Mouse (Mus musculus): ENCODE results near the gene Zfp341. TPM values are rescaled to one million over a fixed set of nuclear protein-coding genes. Genes with fewer than 3 reads are reported as not detected.

The Zfp341 gene
- polyA plus RNA-seq, 1 experiment from 2014 or later = 0.69 TPM

GRCm38 (mm10) chr2:154670106-154670505, 57.0 kb downstream of the Zfp341 start:
- no peak for ATAC-seq
- Histone ChIP-seq H3K27me3 (replicated peaks) (no peaks in the 10 kb centered on the region), H3K27ac (no peak overlapping the region), H3K9ac (no peak overlapping the region), H3K4me2 (replicated peaks) (no peak overlapping the region), H3K4me1 (replicated peaks) (peaks cover 5% of the 10 kb centered on the region), H3K36me3 (no peaks in the 10 kb centered on the region), H3K4me3 (replicated peaks) (no peak overlapping the region), H3K9me3 (no peaks in the 10 kb centered on the region)
- 76% methylated on average over 4 of the region's 4 CpGs for WGBS

GRCm38 (mm10) chr2:154670741-154671140, 57.6 kb downstream of the Zfp341 start:
- Histone ChIP-seq H3K4me3 (replicated peaks) (no peak overlapping the region), H3K9ac (no peak overlapping the region), H3K4me1 (replicated peaks) (peaks cover 5% of the 10 kb centered on the region), H3K9me3 (no peaks in the 10 kb centered on the region), H3K27ac (no peak overlapping the region), H3K36me3 (no peaks in the 10 kb centered on the region), H3K4me2 (replicated peaks) (no peak overlapping the region), H3K27me3 (replicated peaks) (no peaks in the 10 kb centered on the region)
- WGBS = 91% methylated on average over 4 of the region's 4 CpGs
- ATAC-seq = no peak

DNA sequence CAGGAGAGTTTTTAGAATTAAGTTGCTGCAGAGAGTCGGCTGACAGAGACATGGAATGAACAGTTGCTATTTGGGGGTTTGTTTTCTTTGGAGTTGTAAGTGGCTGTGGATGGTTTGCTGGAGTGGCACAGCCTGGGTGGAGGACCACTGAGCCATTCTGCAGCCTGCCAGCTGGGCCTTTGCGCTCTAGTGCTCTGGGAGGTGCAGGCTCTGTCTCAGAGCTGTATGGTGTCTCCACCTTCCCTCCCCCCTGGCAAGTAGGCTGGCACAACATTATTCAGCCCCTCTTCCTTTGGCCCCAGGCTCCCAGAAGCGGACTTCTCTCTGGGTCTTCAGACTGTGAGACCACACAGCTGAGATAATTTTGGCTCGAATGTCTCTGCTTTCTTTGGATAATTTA, 60.9 kb downstream of the Zfp341 start:
- WGBS = 82% methylated on average over 4 of the region's 4 CpGs
- no peak overlapping the region for H3K4me3 ChIP-seq (replicated peaks)
- no peaks in the 10 kb centered on the region for H3K36me3 ChIP-seq
- H3K9me3 ChIP-seq = no peaks in the 10 kb centered on the region
- peaks cover 23% of the 10 kb centered on the region for H3K4me1 ChIP-seq (replicated peaks)
- H3K27ac ChIP-seq = no peak overlapping the region
- no peaks in the 10 kb centered on the region for H3K27me3 ChIP-seq (replicated peaks)
- no peak for ATAC-seq
- no peak overlapping the region for H3K4me2 ChIP-seq (replicated peaks)
- H3K9ac ChIP-seq = no peak overlapping the region

DNA sequence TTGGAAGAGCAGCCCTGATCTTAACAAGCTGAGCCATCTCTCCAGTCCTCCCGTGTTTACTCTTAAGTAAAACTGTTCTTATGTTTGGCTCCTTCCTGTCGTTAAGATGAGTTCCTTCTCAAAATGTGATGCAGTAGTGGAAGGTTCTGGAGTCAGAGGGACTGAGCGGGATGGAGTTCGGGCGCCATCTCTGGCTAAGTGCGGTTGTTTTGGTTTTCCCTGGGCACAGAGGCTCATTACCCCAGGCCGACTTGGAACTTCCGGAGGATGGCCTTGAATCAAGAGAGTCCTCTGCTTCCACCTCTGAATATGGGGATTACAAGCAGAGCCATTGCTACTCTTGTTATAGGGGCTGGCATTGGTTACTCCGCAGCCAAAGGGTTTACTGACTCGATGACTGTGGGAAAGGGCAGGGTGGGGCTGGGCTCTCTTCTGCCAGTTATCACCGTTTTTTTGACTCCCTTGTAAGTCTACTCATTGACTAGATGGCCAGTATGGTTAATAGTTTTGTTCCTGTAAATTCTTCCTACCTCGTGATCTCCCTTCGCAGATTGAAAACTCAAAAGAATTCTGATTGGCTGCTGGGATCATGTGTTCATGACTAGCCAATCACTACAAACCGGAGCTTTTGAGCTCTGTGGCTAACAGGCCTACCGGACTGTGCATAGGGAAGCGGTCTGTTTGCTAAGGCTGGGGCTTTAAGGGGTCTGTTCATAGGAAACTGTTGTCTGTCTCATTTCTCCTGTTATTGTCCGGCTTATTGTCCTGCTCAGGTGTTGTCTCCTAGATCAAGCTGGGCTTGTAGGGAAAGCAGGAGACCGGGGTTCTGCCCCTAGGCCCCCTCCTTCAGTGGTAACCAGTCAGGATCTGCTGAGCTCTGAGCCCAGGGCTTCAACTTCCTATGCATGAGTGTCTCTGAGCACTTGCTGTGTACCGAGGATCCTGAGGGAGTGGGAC, 63.8 kb downstream of the Zfp341 start:
- Histone ChIP-seq H3K9me3 (no peaks in the 10 kb centered on the region), H3K4me2 (replicated peaks) (peak overlapping the region; percentile 44), H3K27me3 (replicated peaks) (no peaks in the 10 kb centered on the region), H3K9ac (0 out of 2 replicates have a peak overlapping the region, but pooled peaks have one; percentile 2), H3K4me1 (replicated peaks) (peaks cover 24% of the 10 kb centered on the region), H3K4me3 (replicated peaks) (peak overlapping the region; percentile 2; the same call in 1 of the 2 replicates), H3K27ac (peak overlapping the region; percentile 88), H3K36me3 (no peaks in the 10 kb centered on the region)
- peak; percentile 72 for ATAC-seq
- WGBS = 57% methylated on average over 19 of the region's 19 CpGs

DNA sequence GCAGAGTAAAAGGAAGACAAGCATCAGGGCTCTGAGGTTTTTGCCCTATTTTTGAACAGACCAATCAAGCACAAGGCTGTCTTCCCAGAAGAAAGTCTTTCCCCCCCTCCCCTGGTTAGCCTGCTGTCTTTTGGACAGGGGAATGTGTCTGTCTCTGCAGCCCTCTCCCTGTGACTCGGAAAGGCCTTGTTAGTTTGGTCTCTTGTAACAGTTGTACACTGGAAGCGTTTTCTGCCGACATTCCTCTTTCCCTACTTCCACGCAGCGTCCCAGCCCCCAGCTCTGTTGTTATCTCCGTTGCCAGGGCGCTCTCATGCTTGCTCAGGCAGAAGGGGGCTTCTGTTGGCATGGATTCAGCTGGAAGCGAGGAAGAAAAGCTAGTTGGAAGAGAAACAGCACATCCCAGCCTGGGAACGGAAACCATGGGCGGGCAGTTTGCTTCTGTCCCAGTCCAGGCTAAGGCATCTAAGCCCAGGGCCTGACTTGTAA, 64.6 kb downstream of the Zfp341 start:
- Histone ChIP-seq H3K27ac (peak overlapping the region; percentile 88), H3K4me3 (replicated peaks) (peak overlapping the region; percentile 2; the same call in 1 of the 2 replicates), H3K27me3 (replicated peaks) (no peaks in the 10 kb centered on the region), H3K4me1 (replicated peaks) (peaks cover 24% of the 10 kb centered on the region), H3K36me3 (no peaks in the 10 kb centered on the region), H3K9me3 (no peaks in the 10 kb centered on the region), H3K4me2 (replicated peaks) (peak overlapping the region; percentile 44), H3K9ac (peak overlapping the region; percentile 2)
- 15% methylated on average over 10 of the region's 10 CpGs for WGBS
- ATAC-seq = peak; percentile 64

DNA sequence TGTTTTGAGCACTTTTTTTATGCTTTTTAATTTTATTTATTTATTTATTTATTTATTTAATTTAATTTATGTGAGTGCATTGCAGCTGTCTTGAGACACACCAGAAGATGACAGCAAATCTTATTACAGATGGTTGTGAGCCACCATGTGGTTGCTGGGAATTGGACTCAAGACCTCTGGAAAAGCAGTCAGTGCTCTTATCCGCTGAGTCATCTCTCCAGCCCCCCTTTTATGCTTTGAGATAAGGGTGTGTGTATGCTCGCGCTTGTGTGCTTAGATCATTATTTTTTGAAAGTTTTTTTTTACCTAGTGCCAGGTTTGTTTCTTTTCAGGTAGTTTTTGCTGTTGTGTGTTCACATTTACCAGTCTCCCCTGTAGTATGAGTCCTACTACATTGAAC, 65.9 kb downstream of the Zfp341 start:
- H3K4me3 ChIP-seq (replicated peaks) = no peak overlapping the region
- H3K27ac ChIP-seq = no peak overlapping the region
- H3K9ac ChIP-seq = no peak overlapping the region
- no peaks in the 10 kb centered on the region for H3K36me3 ChIP-seq
- no peak for ATAC-seq
- WGBS = 74% methylated on average over 3 of the region's 3 CpGs
- no peaks in the 10 kb centered on the region for H3K27me3 ChIP-seq (replicated peaks)
- no peak overlapping the region for H3K4me2 ChIP-seq (replicated peaks)
- H3K9me3 ChIP-seq = no peaks in the 10 kb centered on the region
- peaks cover 22% of the 10 kb centered on the region for H3K4me1 ChIP-seq (replicated peaks)

- WGBS = 78% methylated on average over 2 of the region's 2 CpGs
- Histone ChIP-seq H3K9ac (no peak overlapping the region), H3K4me3 (replicated peaks) (no peak overlapping the region)
Observed at GRCm38 (mm10) chr2:154680337-154680736, 67.2 kb downstream of the Zfp341 start.

DNA sequence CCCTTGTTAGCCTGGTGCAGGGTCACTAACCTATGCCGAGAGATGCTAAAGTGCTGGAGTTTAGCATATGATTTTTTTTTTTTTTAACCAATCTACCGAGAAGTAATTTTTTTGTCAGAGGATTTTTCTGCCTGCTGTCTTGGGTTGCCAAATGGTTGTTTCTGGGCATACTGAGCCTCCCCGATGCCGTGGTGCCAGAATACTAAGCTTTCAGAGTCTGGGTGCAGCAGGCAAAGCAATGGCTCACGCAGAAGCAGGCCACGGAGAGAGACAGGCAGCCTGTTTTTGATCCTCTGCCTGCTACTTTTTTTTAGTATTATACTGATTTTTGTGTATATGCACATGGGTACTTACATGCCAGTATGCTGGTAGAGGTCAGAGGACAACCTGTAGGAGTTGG, 67.8 kb downstream of the Zfp341 start:
- no peak overlapping the region for H3K9ac ChIP-seq
- 89% methylated on average over 6 of the region's 6 CpGs for WGBS

More at GRCm38 (mm10) chr2:154680337-154680736, 67.2 kb downstream of the Zfp341 start:
- Histone ChIP-seq H3K27me3 (replicated peaks) (no peaks in the 10 kb centered on the region), H3K27ac (no peak overlapping the region), H3K4me2 (replicated peaks) (no peak overlapping the region), H3K9me3 (no peaks in the 10 kb centered on the region), H3K4me1 (replicated peaks) (peaks cover 25% of the 10 kb centered on the region), H3K36me3 (no peaks in the 10 kb centered on the region)
- ATAC-seq = no peak

DNA sequence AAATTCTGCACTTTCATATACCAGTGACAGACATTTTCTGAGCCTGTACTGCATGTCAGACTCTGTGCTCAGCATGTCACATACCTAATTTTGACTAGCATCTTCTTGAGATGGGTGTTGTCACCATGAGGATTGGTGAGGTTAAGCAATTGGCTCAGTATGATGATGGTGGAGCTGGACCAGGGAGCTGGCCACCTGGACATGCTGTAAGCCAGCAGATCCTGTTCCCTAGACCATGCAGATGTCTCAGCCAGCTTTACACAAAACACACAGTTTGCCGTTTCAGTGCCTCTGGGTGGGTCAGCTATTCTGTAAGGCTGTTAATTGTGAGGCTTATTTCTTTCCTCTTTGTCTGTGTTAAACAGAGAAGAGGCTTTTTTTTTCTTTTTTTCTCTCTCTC, 69.6 kb downstream of the Zfp341 start:
- 53% methylated on average over 1 of the region's 1 CpGs for WGBS
- H3K9me3 ChIP-seq = no peaks in the 10 kb centered on the region
- no peak overlapping the region for H3K4me3 ChIP-seq (replicated peaks)
- H3K27ac ChIP-seq = no peak overlapping the region
- H3K4me2 ChIP-seq (replicated peaks) = no peak overlapping the region
- no peak overlapping the region for H3K9ac ChIP-seq
- no peak for ATAC-seq
- H3K36me3 ChIP-seq = no peaks in the 10 kb centered on the region
- peaks cover 14% of the 10 kb centered on the region; the same call in 1 of the 2 replicates for H3K4me1 ChIP-seq (replicated peaks)
- H3K27me3 ChIP-seq (replicated peaks) = no peaks in the 10 kb centered on the region

More for the DNA sequence above, 67.8 kb downstream of the Zfp341 start:
- Histone ChIP-seq H3K4me2 (replicated peaks) (no peak overlapping the region), H3K4me1 (replicated peaks) (peaks cover 26% of the 10 kb centered on the region), H3K36me3 (no peaks in the 10 kb centered on the region), H3K27ac (no peak overlapping the region), H3K27me3 (replicated peaks) (no peaks in the 10 kb centered on the region), H3K9me3 (no peaks in the 10 kb centered on the region), H3K4me3 (replicated peaks) (no peak overlapping the region)
- ATAC-seq = no peak

DNA sequence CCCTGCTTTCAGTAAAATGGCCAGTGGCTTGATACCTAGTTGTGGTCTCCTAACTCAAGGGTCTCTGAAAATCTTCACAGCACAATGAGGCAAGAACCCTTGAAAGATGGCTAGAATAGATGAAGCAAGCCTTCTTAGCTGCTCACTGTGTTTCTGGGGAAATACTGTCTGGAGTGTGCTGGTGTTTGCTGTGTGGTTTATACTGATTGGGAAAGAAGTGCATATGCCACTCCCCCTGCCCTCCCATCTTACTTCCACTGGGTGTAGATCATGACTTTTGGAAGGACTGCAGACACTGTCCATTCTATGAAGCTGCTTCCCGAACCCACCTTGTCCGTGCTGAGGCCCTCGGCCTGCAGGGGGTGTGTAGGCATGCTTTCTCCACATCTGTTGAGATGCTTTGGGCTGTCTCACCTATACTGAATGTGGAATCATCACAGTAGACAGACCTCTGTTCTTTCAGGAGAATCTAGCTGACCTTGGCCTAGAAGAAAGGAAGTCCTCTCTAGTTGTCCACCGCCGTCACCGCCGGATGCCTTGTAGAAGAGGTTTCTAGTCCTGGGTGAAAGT, 71.9 kb downstream of the Zfp341 start:
- Histone ChIP-seq H3K27ac (no peak overlapping the region), H3K4me2 (replicated peaks) (no peak overlapping the region), H3K4me3 (replicated peaks) (no peak overlapping the region), H3K9ac (no peak overlapping the region), H3K36me3 (peaks cover 6% of the 10 kb centered on the region), H3K27me3 (replicated peaks) (no peaks in the 10 kb centered on the region), H3K9me3 (no peaks in the 10 kb centered on the region), H3K4me1 (replicated peaks) (0 out of 2 replicates have a peak, but pooled peaks cover 8% of the 10 kb centered on the region)
- ATAC-seq = no peak
- 91% methylated on average over 7 of the region's 7 CpGs for WGBS

- no peak for ATAC-seq
- Histone ChIP-seq H3K4me2 (replicated peaks) (no peak overlapping the region), H3K9me3 (no peaks in the 10 kb centered on the region), H3K4me3 (replicated peaks) (no peak overlapping the region), H3K36me3 (peaks cover 14% of the 10 kb centered on the region), H3K9ac (no peak overlapping the region), H3K27me3 (replicated peaks) (no peaks in the 10 kb centered on the region), H3K4me1 (replicated peaks) (0 out of 2 replicates have a peak, but pooled peaks cover 5% of the 10 kb centered on the region), H3K27ac (no peak overlapping the region)
- 69% methylated on average over 3 of the region's 3 CpGs for WGBS
Observed at GRCm38 (mm10) chr2:154685772-154686171, 72.7 kb downstream of the Zfp341 start.

DNA sequence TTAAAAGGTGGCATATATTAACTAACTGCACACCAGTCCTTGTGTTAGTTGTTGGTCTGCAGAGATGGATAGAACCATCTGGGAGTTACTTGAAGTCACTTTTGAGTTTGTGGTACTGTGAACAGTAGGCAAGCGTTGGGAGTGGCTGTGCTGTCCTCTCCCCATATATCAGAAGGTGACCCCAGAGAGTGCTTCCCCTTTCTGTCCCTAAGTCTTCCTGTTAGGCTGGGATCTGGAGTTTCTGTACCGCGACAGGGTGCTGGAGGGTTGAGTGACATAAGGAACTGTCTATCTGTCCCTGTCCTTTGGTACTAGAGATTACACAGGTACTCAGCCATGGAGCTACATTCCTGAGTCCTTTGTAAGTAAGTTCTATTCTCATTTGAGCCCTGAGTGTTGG, 73.7 kb downstream of the Zfp341 start:
- Histone ChIP-seq H3K27ac (no peak overlapping the region), H3K36me3 (peaks cover 18% of the 10 kb centered on the region), H3K9me3 (no peaks in the 10 kb centered on the region), H3K4me2 (replicated peaks) (no peak overlapping the region), H3K27me3 (replicated peaks) (no peaks in the 10 kb centered on the region), H3K9ac (no peak overlapping the region), H3K4me1 (replicated peaks) (0 out of 2 replicates have a peak, but pooled peaks cover 5% of the 10 kb centered on the region), H3K4me3 (replicated peaks) (no peak overlapping the region)
- ATAC-seq = no peak
- 91% methylated on average over 3 of the region's 3 CpGs for WGBS
